Mouse (Mus musculus): ENCODE results near the gene Adcy7. TPM values are rescaled to one million over a fixed set of nuclear protein-coding genes. Genes with fewer than 3 reads are reported as not detected.

Gene Adcy7
- polyA plus RNA-seq, 1 experiment: 2.1 TPM

DNA sequence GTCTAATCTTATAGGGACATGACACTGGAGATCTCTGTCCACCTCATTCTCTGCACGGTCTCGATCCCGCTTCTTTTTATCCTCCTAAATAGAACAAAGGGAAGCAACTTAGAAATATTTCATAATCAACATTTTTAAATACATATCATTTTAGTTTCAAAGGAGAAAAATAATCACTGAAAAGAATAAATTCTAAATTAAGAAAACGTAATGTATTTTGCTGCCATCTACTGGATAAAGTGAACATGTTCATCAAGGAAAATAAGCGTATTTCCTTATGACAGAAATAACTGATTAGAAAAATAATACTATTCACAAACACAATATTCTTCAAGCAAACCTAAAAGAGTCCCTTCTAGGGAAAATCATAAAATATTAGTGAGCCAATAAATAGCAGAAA is 85.7 kb downstream of the Adcy7 start:
- Histone ChIP-seq H3K27me3 (ENCODE audit: control insufficient read depth, insufficient read depth, low read length, poor library complexity, severe bottlenecking) (no peaks in the 10 kb centered on the region), H3K36me3 (ENCODE audit: control insufficient read depth, insufficient read depth, low read length, poor library complexity, severe bottlenecking) (peaks cover 56% of the 10 kb centered on the region), H3K27ac (ENCODE audit: insufficient read depth, low read length) (no peak overlapping the region), H3K9me3 (replicated peaks; ENCODE audit: control insufficient read depth, insufficient read depth, low read length, poor library complexity, severe bottlenecking) (no peaks in the 10 kb centered on the region), H3K4me3 (ENCODE audit: low read depth, low read length) (no peak overlapping the region), H3K9ac (ENCODE audit: low read depth, poor library complexity, severe bottlenecking) (no peak overlapping the region), H3K4me1 (ENCODE audit: control insufficient read depth, insufficient read depth, low read length) (no peaks in the 10 kb centered on the region)
- TF ChIP-seq CTCF (IDR thresholded peaks at IDR 0.05; ENCODE audit: low read depth, low read length): no peak
- TF ChIP-seq POLR2A (IDR thresholded peaks at IDR 0.05; ENCODE audit: insufficient read depth, low read length): no peak
- TF ChIP-seq EP300 (IDR thresholded peaks at IDR 0.05; ENCODE audit: insufficient read depth, low read depth, low read length): no peak

DNA sequence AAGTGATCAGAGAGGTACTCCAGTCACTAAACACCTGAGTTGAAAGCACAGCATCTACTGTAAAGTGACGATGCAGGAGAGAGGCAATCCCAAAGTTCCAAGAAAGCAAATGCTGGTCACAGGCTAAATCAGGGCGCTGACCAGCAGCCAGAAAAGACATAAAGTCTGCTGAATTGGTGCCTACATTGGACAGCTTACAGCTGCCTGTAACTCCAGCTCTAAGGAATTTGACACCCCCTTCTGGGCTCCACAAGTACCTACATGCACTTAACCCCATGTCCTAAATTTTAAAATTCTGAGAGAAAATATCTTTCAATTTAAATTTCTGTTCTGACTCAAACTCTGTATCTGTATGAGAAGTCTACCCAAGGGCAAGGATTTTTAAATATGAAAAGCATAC is 87.8 kb downstream of the Adcy7 start:
- Histone ChIP-seq H3K4me3 (ENCODE audit: low read depth, low read length) (no peak overlapping the region), H3K9ac (ENCODE audit: low read depth, poor library complexity, severe bottlenecking) (peak overlapping the region; percentile 44; the same call in 1 of the 2 replicates)

DNA sequence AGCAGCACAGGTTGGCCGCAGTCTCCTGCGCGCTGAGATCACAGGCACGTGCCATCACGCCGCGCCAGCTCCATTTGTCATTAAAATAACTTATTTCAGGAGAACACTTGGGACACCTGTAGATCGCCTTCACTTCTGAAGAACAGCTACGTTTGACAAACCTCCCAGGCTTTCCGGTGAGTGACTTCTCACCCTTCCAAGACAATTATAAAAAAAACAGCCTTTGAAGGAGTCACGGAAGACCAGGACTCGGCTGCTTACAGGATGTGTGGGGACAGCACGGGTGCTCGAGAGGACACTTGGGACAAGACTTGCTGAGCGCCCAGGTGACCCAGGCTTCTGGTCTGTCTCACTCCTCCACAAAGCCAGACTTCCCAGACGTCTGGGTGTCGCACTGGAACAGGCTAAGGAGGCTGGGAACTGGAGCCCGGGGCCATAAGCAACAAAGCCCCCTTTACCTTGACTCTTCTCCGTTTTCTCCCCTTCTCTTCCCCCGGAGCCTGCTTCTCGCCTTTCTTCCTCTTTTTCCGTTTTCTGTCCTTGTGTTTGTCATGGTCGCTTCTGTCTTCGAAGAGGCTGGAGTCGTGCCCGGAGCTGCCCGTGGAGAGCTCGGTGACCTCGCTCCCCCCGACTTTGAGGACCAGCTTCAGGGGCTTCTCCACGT is 89.0 kb downstream of the Adcy7 start:
- peak overlapping the region; percentile 95 for H3K9ac ChIP-seq (ENCODE audit: low read depth, poor library complexity, severe bottlenecking)
- H3K4me3 ChIP-seq (ENCODE audit: low read depth, low read length): peak overlapping the region; percentile 77
- H3K27me3 ChIP-seq (ENCODE audit: control insufficient read depth, insufficient read depth, low read length, poor library complexity, severe bottlenecking): no peaks in the 10 kb centered on the region
- no peaks in the 10 kb centered on the region for H3K9me3 ChIP-seq (replicated peaks; ENCODE audit: control insufficient read depth, insufficient read depth, low read length, poor library complexity, severe bottlenecking)
- H3K36me3 ChIP-seq (ENCODE audit: control insufficient read depth, insufficient read depth, low read length, poor library complexity, severe bottlenecking): peaks cover 31% of the 10 kb centered on the region
- TF ChIP-seq EP300 (IDR thresholded peaks at IDR 0.05; ENCODE audit: insufficient read depth, low read depth, low read length) (no peak), POLR2A (IDR thresholded peaks at IDR 0.05; ENCODE audit: insufficient read depth, low read length) (no peak)
- H3K27ac ChIP-seq (ENCODE audit: insufficient read depth, low read length): no peak overlapping the region; the same call in 1 of the 2 replicates
- no peaks in the 10 kb centered on the region for H3K4me1 ChIP-seq (ENCODE audit: control insufficient read depth, insufficient read depth, low read length)

More for the DNA sequence above, 87.8 kb downstream of the Adcy7 start:
- Histone ChIP-seq H3K4me1 (ENCODE audit: control insufficient read depth, insufficient read depth, low read length) (no peaks in the 10 kb centered on the region), H3K27me3 (ENCODE audit: control insufficient read depth, insufficient read depth, low read length, poor library complexity, severe bottlenecking) (no peaks in the 10 kb centered on the region), H3K27ac (ENCODE audit: insufficient read depth, low read length) (no peak overlapping the region), H3K9me3 (replicated peaks; ENCODE audit: control insufficient read depth, insufficient read depth, low read length, poor library complexity, severe bottlenecking) (no peaks in the 10 kb centered on the region), H3K36me3 (ENCODE audit: control insufficient read depth, insufficient read depth, low read length, poor library complexity, severe bottlenecking) (peaks cover 37% of the 10 kb centered on the region)
- TF ChIP-seq EP300 (IDR thresholded peaks at IDR 0.05; ENCODE audit: insufficient read depth, low read depth, low read length) (no peak), CTCF (IDR thresholded peaks at IDR 0.05; ENCODE audit: low read depth, low read length) (no peak), POLR2A (IDR thresholded peaks at IDR 0.05; ENCODE audit: insufficient read depth, low read length) (no peak)

DNA sequence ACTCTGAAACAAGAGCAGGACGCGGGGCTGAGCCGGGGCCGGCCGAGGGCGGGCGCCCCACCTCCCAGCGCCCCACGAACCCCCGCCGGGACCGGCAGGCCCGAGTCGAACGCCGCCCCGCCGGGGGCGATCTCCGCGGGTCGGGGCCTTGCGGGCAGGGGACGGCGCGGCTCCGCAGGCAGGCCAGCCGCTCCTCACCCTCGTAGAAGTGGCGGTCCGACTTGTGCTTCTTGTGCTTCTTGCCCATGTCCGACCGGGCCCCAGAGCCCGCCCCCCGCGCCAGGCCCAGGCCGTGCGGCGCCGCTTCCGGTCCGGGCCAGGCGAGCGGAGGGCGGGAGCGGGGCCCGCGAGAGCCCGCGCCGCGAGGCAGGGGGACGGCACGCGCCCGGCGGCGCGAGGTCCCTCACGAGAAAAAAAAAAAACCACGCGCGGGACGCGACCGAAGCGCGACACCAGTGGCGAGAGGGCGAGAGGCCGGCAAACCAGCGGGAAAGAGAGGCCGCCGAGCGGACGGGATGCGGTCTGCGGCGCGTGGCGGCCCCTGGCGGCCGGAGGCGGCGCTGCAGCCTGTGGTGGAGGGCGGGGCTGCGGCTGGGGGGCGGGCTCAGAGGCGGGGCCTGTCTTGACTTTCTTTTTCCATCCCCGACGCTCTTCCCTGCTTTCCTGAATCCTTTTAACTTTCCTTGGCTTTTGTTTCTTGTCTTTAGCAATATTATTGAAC is 89.7 kb downstream of the Adcy7 start, which contains the start of gene Brd7:
Brd7 (minus strand) TSS at position 487 of the 721 bp plus-strand sequence.
- H3K9ac ChIP-seq (ENCODE audit: low read depth, poor library complexity, severe bottlenecking): peak within 1 kb of the TSS; percentile 95
- H3K27me3 ChIP-seq (ENCODE audit: control insufficient read depth, insufficient read depth, low read length, poor library complexity, severe bottlenecking): no peaks in the 10 kb centered on the region
- no peaks in the 10 kb centered on the region for H3K4me1 ChIP-seq (ENCODE audit: control insufficient read depth, insufficient read depth, low read length)
- H3K9me3 ChIP-seq (replicated peaks; ENCODE audit: control insufficient read depth, insufficient read depth, low read length, poor library complexity, severe bottlenecking): no peaks in the 10 kb centered on the region
- H3K4me3 ChIP-seq (ENCODE audit: low read depth, low read length): peak within 1 kb of the TSS; percentile 94
- H3K36me3 ChIP-seq (ENCODE audit: control insufficient read depth, insufficient read depth, low read length, poor library complexity, severe bottlenecking): peaks cover 24% of the 10 kb centered on the region
- peak; percentile 59 for TF ChIP-seq CTCF (IDR thresholded peaks at IDR 0.05; ENCODE audit: low read depth, low read length)
- TF ChIP-seq EP300 (IDR thresholded peaks at IDR 0.05; ENCODE audit: insufficient read depth, low read depth, low read length): no peak
- H3K27ac ChIP-seq (ENCODE audit: insufficient read depth, low read length): no peak within 1 kb of the TSS; the same call in 1 of the 2 replicates

DNA sequence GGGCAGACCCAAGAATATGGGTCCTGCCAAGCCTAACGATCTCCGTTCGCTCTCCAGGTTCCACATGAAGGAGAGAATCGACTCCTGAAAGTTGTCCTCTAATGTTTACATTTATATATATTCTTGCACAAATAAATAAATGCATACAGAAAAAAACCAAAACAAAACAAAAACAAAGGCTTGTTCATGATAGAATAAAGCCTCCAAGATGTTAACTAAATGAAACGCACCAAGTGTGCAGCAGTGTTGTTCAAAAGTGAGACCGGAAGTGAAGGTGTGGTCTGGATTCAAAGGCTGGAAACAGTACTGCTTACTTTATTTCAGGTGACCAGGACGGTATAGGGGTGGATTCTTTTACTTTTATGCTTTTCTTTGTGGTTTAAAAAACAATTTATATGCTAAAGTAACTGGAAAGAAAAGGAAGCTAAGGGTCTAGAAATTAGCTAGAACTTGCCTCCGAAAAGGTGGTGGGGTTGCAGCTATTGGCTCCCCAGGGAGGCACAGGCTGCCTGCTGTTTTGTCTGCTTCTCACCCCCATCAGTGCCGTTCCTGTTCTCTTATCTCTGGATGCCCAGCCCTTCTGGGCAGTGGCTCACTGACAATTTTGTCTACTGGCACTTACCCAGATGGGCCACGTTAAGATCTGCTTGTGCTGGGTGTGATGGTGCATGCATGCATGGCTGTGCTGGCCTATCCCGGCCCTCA is 90.4 kb downstream of the Adcy7 start:
- peak overlapping the region; percentile 95 for H3K9ac ChIP-seq (ENCODE audit: low read depth, poor library complexity, severe bottlenecking)
- TF ChIP-seq EP300 (IDR thresholded peaks at IDR 0.05; ENCODE audit: insufficient read depth, low read depth, low read length): no peak
- H3K4me3 ChIP-seq (ENCODE audit: low read depth, low read length): peak overlapping the region; percentile 94
- H3K27me3 ChIP-seq (ENCODE audit: control insufficient read depth, insufficient read depth, low read length, poor library complexity, severe bottlenecking): no peaks in the 10 kb centered on the region
- no peak overlapping the region for H3K27ac ChIP-seq (ENCODE audit: insufficient read depth, low read length)
- H3K4me1 ChIP-seq (ENCODE audit: control insufficient read depth, insufficient read depth, low read length): no peaks in the 10 kb centered on the region
- H3K9me3 ChIP-seq (replicated peaks; ENCODE audit: control insufficient read depth, insufficient read depth, low read length, poor library complexity, severe bottlenecking): no peaks in the 10 kb centered on the region
- peaks cover 17% of the 10 kb centered on the region for H3K36me3 ChIP-seq (ENCODE audit: control insufficient read depth, insufficient read depth, low read length, poor library complexity, severe bottlenecking)

DNA sequence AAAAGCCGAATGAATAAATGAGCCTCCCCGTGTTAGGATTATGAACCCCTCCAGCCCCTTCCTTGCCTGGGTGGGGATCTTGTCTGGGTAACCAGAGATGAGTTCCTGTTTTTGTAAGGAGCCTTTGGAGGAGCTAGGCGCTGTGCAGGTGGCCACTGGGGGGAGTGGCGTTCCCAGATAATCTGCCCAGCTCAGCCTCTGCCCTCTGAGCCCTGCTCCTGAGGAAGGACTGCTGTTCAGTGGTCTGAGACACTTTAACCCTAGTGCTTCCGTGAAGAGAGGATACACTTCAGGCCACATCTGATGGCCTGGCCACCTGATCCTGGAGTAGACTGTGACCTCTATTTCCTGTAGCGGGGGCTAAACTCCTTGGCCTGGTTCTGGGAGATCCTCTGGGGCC is 97.0 kb downstream of the Adcy7 start:
- no peak overlapping the region for H3K4me3 ChIP-seq (ENCODE audit: low read depth, low read length)
- H3K36me3 ChIP-seq (ENCODE audit: control insufficient read depth, insufficient read depth, low read length, poor library complexity, severe bottlenecking): no peaks in the 10 kb centered on the region
- no peaks in the 10 kb centered on the region for H3K4me1 ChIP-seq (ENCODE audit: control insufficient read depth, insufficient read depth, low read length)
- H3K9me3 ChIP-seq (replicated peaks; ENCODE audit: control insufficient read depth, insufficient read depth, low read length, poor library complexity, severe bottlenecking): no peaks in the 10 kb centered on the region
- TF ChIP-seq POLR2A (IDR thresholded peaks at IDR 0.05; ENCODE audit: insufficient read depth, low read length): no peak
- no peak for TF ChIP-seq EP300 (IDR thresholded peaks at IDR 0.05; ENCODE audit: insufficient read depth, low read depth, low read length)
- peak; percentile 53 for TF ChIP-seq CTCF (IDR thresholded peaks at IDR 0.05; ENCODE audit: low read depth, low read length)
- H3K27ac ChIP-seq (ENCODE audit: insufficient read depth, low read length): no peak overlapping the region
- H3K27me3 ChIP-seq (ENCODE audit: control insufficient read depth, insufficient read depth, low read length, poor library complexity, severe bottlenecking): no peaks in the 10 kb centered on the region
- H3K9ac ChIP-seq (ENCODE audit: low read depth, poor library complexity, severe bottlenecking): no peak overlapping the region
